10 mouse cellular contexts compared by ENCODE assay signal in the genomic region with DNA sequence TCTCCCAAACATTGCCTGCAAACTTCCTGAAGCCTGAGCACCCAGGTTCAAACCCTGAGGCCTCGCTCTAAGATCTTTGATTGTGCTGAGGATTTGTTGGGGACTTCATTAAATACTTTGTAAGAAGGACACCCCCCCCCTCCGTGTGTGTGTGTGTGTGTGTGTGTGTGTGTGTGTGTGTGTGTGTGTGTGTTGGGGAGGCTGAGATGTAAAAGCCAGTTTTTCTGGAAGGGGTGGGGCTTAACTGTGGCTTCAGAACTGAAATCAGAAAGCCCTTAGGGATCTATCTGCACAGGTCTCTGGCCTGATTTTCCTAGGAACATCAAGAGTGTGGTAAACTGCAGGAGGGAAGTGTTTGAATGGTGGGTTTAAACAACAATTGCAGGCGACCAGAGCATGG. TPM values are rescaled to one million over a fixed set of nuclear protein-coding genes. Genes with fewer than 3 reads are reported as not detected.
DNase-seq lines count a peak whose midpoint lies in the region; ATAC-seq and TF ChIP-seq lines count a peak whose summit lies in the region.
"Had no signal": no experiment of that assay in that cellular context is flagged by ENCODE, and none has a peak within 500 bp of the region (broad histone marks: within the 10 kb centered on the region; RNA-seq: fewer than 3 reads in every experiment).

No protein-coding gene starts in this region.

- H3K4me2 ChIP-seq in hindbrain, embryonic 11.5 days (replicated peaks; ENCODE audit: low read depth, low read length) = peak overlapping the region; percentile 96; the same call in 1 of the 2 replicates
- peak overlapping the region; percentile 91 for H3K4me2 ChIP-seq in midbrain, postnatal 0 days (ENCODE audit: low read depth, low read length, poor library complexity, severe bottlenecking)

- H3K4me1 ChIP-seq in hindbrain, embryonic 11.5 days (replicated peaks; ENCODE audit: control insufficient read depth, insufficient read depth, low read length) = peaks cover 8% of the 10 kb centered on the region
- H3K4me1 ChIP-seq in midbrain, postnatal 0 days (ENCODE audit: insufficient read depth, low read length) = no peaks in the 10 kb centered on the region
- H3K4me1 ChIP-seq: liver, embryonic 15.5 days had no signal

- DNase-seq in cerebellum, adult 18-20 months = peak; percentile 2 to 5
- DNase-seq in cerebellum, postnatal 4 days (ENCODE audit: low spot score in 2 of 2) = no peak
- DNase-seq in left cerebral cortex, postnatal 14 days (ENCODE audit: low spot score in 2 of 2) = peak; percentile 5 to 8
- DNase-seq in left cerebral cortex, postnatal 10 days (ENCODE audit: extremely low spot score in 1 of 2, low spot score in 2 of 2) = no peak
- DNase-seq in hindbrain, embryonic 11.5 days (ENCODE audit: low spot score) = no peak
- peak; percentile 20 for DNase-seq in midbrain, postnatal 0 days (ENCODE audit: low spot score)
- no peak for DNase-seq in thymus, postnatal 4 days

- WGBS in hindbrain, embryonic 11.5 days = 26% methylated on average over 3 of the region's 3 CpGs
- 26% methylated on average over 3 of the region's 3 CpGs for WGBS in midbrain, postnatal 0 days

- no peaks in the 10 kb centered on the region for H3K36me3 ChIP-seq in hindbrain, embryonic 11.5 days (ENCODE audit: control insufficient read depth, insufficient read depth, low read length)
- H3K36me3 ChIP-seq in midbrain, postnatal 0 days (ENCODE audit: insufficient read depth, low read length) = no peaks in the 10 kb centered on the region
- H3K36me3 ChIP-seq: liver, embryonic 15.5 days had no signal

- no peak overlapping the region for H3K9ac ChIP-seq in hindbrain, embryonic 11.5 days (ENCODE audit: low read depth, low read length)
- peak overlapping the region; percentile 80 for H3K9ac ChIP-seq in midbrain, postnatal 0 days (replicated peaks; ENCODE audit: low read length, poor library complexity, severe bottlenecking)
- H3K9ac ChIP-seq: liver, embryonic 15.5 days had no signal

- ATAC-seq in hindbrain, embryonic 11.5 days (ENCODE audit: low FRiP score) = no peak
- peak; percentile 39 for ATAC-seq in midbrain, postnatal 0 days (ENCODE audit: low FRiP score)
- no peak for ATAC-seq in granulocyte monocyte progenitor cell, adult 5-6 weeks (replicated peaks; ENCODE audit: poor library complexity, severe bottlenecking)

- H3K9me3 ChIP-seq in hindbrain, embryonic 11.5 days (ENCODE audit: control insufficient read depth, low read length) = no peaks in the 10 kb centered on the region
- H3K9me3 ChIP-seq in midbrain, postnatal 0 days (ENCODE audit: low read length) = no peaks in the 10 kb centered on the region
- H3K9me3 ChIP-seq: liver, embryonic 15.5 days had no signal

- H3K4me3 ChIP-seq in hindbrain, embryonic 11.5 days (ENCODE audit: low read depth, low read length) = peak overlapping the region; percentile 66; the same call in 1 of the 2 replicates
- peak overlapping the region; percentile 74 for H3K4me3 ChIP-seq in midbrain, postnatal 0 days (ENCODE audit: low read depth, low read length)

- no peak overlapping the region for H3K27ac ChIP-seq in hindbrain, embryonic 11.5 days (ENCODE audit: low read depth, low read length)
- H3K27ac ChIP-seq in midbrain, postnatal 0 days (ENCODE audit: low read depth, low read length) = peak overlapping the region; percentile 84
- H3K27ac ChIP-seq: liver, embryonic 15.5 days had no signal

- TF ChIP-seq CTCF in midbrain, postnatal 0 days (IDR thresholded peaks at IDR 0.05) = no peak

- H3K27me3 ChIP-seq in hindbrain, embryonic 11.5 days (ENCODE audit: control insufficient read depth, insufficient read depth, low read length) = peaks cover 27% of the 10 kb centered on the region
- H3K27me3 ChIP-seq in midbrain, postnatal 0 days (ENCODE audit: insufficient read depth, low read length) = 0 out of 2 replicates have a peak, but pooled peaks cover 2% of the 10 kb centered on the region

- intact Hi-C loops in left cerebral cortex, postnatal 14 days (cut with DNase I) = loop anchor here (10.0 kb wide), 1 partner anchor 197 kb away; no protein-coding TSS in a partner anchor
- intact Hi-C loops in left cerebral cortex, postnatal 10 days (cut with DNase I) = no loop called here

RNA-seq across cellular contexts. Expression of gene Pgr, which starts 2.6 kb away (rescaled TPM):
- total RNA-seq in left cerebral cortex, postnatal 14 days (2021) = 10 to 100 TPM; 14.8 to 16.3 TPM
- 10 to 100 TPM; 11.4 to 12.1 TPM for total RNA-seq in left cerebral cortex, postnatal 10 days (2021)
- polyA plus RNA-seq in hindbrain, embryonic 11.5 days (2014; fragmentation: Nextera tagmentation; extraction: Ambion mirVana) = 0.15 and 0.26 TPM in 2 replicates
- total RNA-seq in midbrain, postnatal 0 days (2014; rRNA removed) = 6.4 and 9.1 TPM in 2 replicates
- polyA plus RNA-seq in midbrain, postnatal 0 days (2015; fragmentation: Nextera tagmentation; extraction: Ambion mirVana) = 4.0 and 4.5 TPM in 2 replicates
- total RNA-seq in granulocyte monocyte progenitor cell, adult 5-6 weeks (2014; fragmentation: Nextera tagmentation) = not detected in 2 replicates
- total RNA-seq in granulocyte monocyte progenitor cell, adult 5-6 weeks (2017) = not detected in 2 replicates
- polyA plus RNA-seq: liver, embryonic 15.5 days; spleen, adult 2 months had no signal

Comparison
In these comparisons a context has a peak if more than half of its experiments do, and no peak if none do; other contexts are left out.
1. DNase-seq: peak in cerebellum, adult 18-20 months (2 of 2), left cerebral cortex, postnatal 14 days (2 of 2) and midbrain, postnatal 0 days (single experiment); none in cerebellum, postnatal 4 days (0 of 2), left cerebral cortex, postnatal 10 days (0 of 2), hindbrain, embryonic 11.5 days (single experiment) and thymus, postnatal 4 days (single experiment).